Mouse (Mus musculus): Measurements from ENCODE around the gene Wbp1l.

GRCm38 (mm10) chr19:46572548-46572947 is 26.3 kb upstream of the Wbp1l start:
- TF ChIP-seq POLR2A (IDR thresholded peaks at IDR 0.05; ENCODE audit: low read depth, low read length): no peak
- TF ChIP-seq CTCF (IDR thresholded peaks at IDR 0.05; ENCODE audit: extremely low read depth, insufficient read depth, insufficient read length, insufficient replicate concordance): no peak

All from spleen, adult 2 months (tissue).